Comparison of ENCODE assay signal across 12 mouse cellular contexts in genomic region chr4:124292254-124292653, GRCm38 (mm10).
DNase-seq lines count a peak whose midpoint lies in the region; ATAC-seq and TF ChIP-seq lines count a peak whose summit lies in the region.
"Had no signal": no experiment of that assay in that cellular context is flagged by ENCODE, and none has a peak within 500 bp of the region (broad histone marks: within the 10 kb centered on the region; RNA-seq: fewer than 3 reads in every experiment).

No protein-coding gene starts in this region.

- H3K27me3 ChIP-seq in lung, embryonic 16.5 days (ENCODE audit: control insufficient read depth, insufficient read depth, low read depth, low read length), result no peaks in the 10 kb centered on the region
- peaks cover 81% of the 10 kb centered on the region for H3K27me3 ChIP-seq in forebrain, embryonic 10.5 days (ENCODE audit: poor library complexity, severe bottlenecking)
- no peaks in the 10 kb centered on the region for H3K27me3 ChIP-seq in hindbrain, embryonic 13.5 days
- H3K27me3 ChIP-seq in neural tube, embryonic 12.5 days (replicated peaks), result no peaks in the 10 kb centered on the region
- no peaks in the 10 kb centered on the region for H3K27me3 ChIP-seq in kidney, adult 2 months (replicated peaks; ENCODE audit: control insufficient read depth, insufficient read depth, low read length)

- no peaks in the 10 kb centered on the region for H3K36me3 ChIP-seq in lung, embryonic 16.5 days (ENCODE audit: control insufficient read depth, insufficient read depth, low read length)
- H3K36me3 ChIP-seq in forebrain, embryonic 10.5 days (replicated peaks), result no peaks in the 10 kb centered on the region
- H3K36me3 ChIP-seq in hindbrain, embryonic 13.5 days, result no peaks in the 10 kb centered on the region
- H3K36me3 ChIP-seq in neural tube, embryonic 12.5 days, result no peaks in the 10 kb centered on the region
- no peaks in the 10 kb centered on the region for H3K36me3 ChIP-seq in kidney, adult 2 months (ENCODE audit: control insufficient read depth, insufficient read depth, low read length)

- H3K27ac ChIP-seq in lung, embryonic 16.5 days (ENCODE audit: low read length), result no peak overlapping the region
- H3K27ac ChIP-seq in forebrain, embryonic 10.5 days, result peak overlapping the region; percentile 70
- H3K27ac ChIP-seq in hindbrain, embryonic 13.5 days, result peak overlapping the region; percentile 44; the same call in 1 of the 2 replicates
- no peak overlapping the region for H3K27ac ChIP-seq in neural tube, embryonic 12.5 days
- no peak overlapping the region for H3K27ac ChIP-seq in kidney, adult 2 months (ENCODE audit: insufficient read depth, low read depth, low read length)

- no peak overlapping the region for H3K4me3 ChIP-seq in lung, embryonic 16.5 days (ENCODE audit: low read length)
- H3K4me3 ChIP-seq in forebrain, embryonic 10.5 days, result peak overlapping the region; percentile 11; the same call in 1 of the 2 replicates
- H3K4me3 ChIP-seq in hindbrain, embryonic 13.5 days, result no peak overlapping the region
- no peak overlapping the region for H3K4me3 ChIP-seq in neural tube, embryonic 12.5 days
- H3K4me3 ChIP-seq in kidney, adult 2 months (ENCODE audit: insufficient read depth, low read depth, low read length), result no peak overlapping the region

- H3K9me3 ChIP-seq in lung, embryonic 16.5 days (ENCODE audit: control insufficient read depth, low read length), result no peaks in the 10 kb centered on the region
- no peaks in the 10 kb centered on the region for H3K9me3 ChIP-seq in forebrain, embryonic 10.5 days
- H3K9me3 ChIP-seq in hindbrain, embryonic 13.5 days, result no peaks in the 10 kb centered on the region
- no peaks in the 10 kb centered on the region for H3K9me3 ChIP-seq in neural tube, embryonic 12.5 days

- no peak for TF ChIP-seq POLR2A in kidney, adult 2 months (IDR thresholded peaks at IDR 0.05; ENCODE audit: low read depth, low read length)

- ATAC-seq in lung, embryonic 16.5 days (ENCODE audit: low read depth), result peak; percentile 71
- ATAC-seq in hindbrain, embryonic 13.5 days (ENCODE audit: low FRiP score), result peak; percentile 54; the same call in 1 of the 2 replicates
- ATAC-seq in neural tube, embryonic 12.5 days (ENCODE audit: low FRiP score, low read depth), result no peak

- H3K9ac ChIP-seq in lung, embryonic 16.5 days (ENCODE audit: low read length), result no peak overlapping the region
- H3K9ac ChIP-seq in hindbrain, embryonic 13.5 days, result peak overlapping the region; percentile 39; the same call in 1 of the 2 replicates
- 0 out of 2 replicates have a peak overlapping the region, but pooled peaks have one; percentile 18 for H3K9ac ChIP-seq in neural tube, embryonic 12.5 days

- 0 out of 2 replicates have a peak, but pooled peaks cover 2% of the 10 kb centered on the region for H3K4me1 ChIP-seq in lung, embryonic 16.5 days (replicated peaks; ENCODE audit: control insufficient read depth, insufficient read depth, low read length)
- H3K4me1 ChIP-seq in forebrain, embryonic 10.5 days, result peaks cover 21% of the 10 kb centered on the region
- peaks cover 13% of the 10 kb centered on the region for H3K4me1 ChIP-seq in hindbrain, embryonic 13.5 days (replicated peaks)
- 0 out of 2 replicates have a peak, but pooled peaks cover 4% of the 10 kb centered on the region for H3K4me1 ChIP-seq in neural tube, embryonic 12.5 days
- H3K4me1 ChIP-seq in kidney, adult 2 months (ENCODE audit: control insufficient read depth, insufficient read depth, low read length), result no peaks in the 10 kb centered on the region

- DNase-seq in lung, postnatal 14 days, result no peak
- peak; percentile 27 for DNase-seq in forebrain, embryonic 10.5 days (ENCODE audit: extremely low spot score, low spot score)
- DNase-seq in thymus, postnatal 4 days, result no peak
- no peak for DNase-seq in kidney, adult 2 months
- DNase-seq in thymus, postnatal 36 days, result no peak
- DNase-seq: adrenal gland, postnatal 25 days; cerebellum, adult 2 months; heart, postnatal 4 days had no signal

- no peak for TF ChIP-seq CTCF in kidney, adult 2 months (conservative IDR thresholded peaks at IDR 0.05; ENCODE audit: insufficient read depth, insufficient read length, low read depth, low read length)

- WGBS in lung, embryonic 16.5 days, result 23% methylated on average over 17 of the region's 17 CpGs
- 27% methylated on average over 17 of the region's 17 CpGs for WGBS in forebrain, embryonic 10.5 days
- WGBS in hindbrain, embryonic 13.5 days, result 17% methylated on average over 17 of the region's 17 CpGs
- 42% methylated on average over 17 of the region's 17 CpGs for WGBS in neural tube, embryonic 12.5 days
- WGBS in kidney, adult 2 months, result 55% methylated on average over 17 of the region's 17 CpGs

- no peak overlapping the region for H3K4me2 ChIP-seq in lung, embryonic 16.5 days (ENCODE audit: low read depth, low read length)
- H3K4me2 ChIP-seq in hindbrain, embryonic 13.5 days, result peak overlapping the region; percentile 30; the same call in 1 of the 2 replicates
- H3K4me2 ChIP-seq in neural tube, embryonic 12.5 days (replicated peaks), result no peak overlapping the region
- H3K4me2 ChIP-seq: liver, embryonic 11.5 days had no signal

Comparison
In these comparisons a context has a peak if more than half of its experiments do, and no peak if none do; other contexts are left out.
1. H3K27ac ChIP-seq: peak in forebrain, embryonic 10.5 days (single experiment) and hindbrain, embryonic 13.5 days (single experiment); none in lung, embryonic 16.5 days (single experiment), neural tube, embryonic 12.5 days (single experiment) and kidney, adult 2 months (single experiment).